Mouse (Mus musculus): Measurements from ENCODE around the gene Gen1.
A peak's percentile ranks its signal among the peaks of the same experiment; 100 is the strongest.

Gen1 gene

DNA sequence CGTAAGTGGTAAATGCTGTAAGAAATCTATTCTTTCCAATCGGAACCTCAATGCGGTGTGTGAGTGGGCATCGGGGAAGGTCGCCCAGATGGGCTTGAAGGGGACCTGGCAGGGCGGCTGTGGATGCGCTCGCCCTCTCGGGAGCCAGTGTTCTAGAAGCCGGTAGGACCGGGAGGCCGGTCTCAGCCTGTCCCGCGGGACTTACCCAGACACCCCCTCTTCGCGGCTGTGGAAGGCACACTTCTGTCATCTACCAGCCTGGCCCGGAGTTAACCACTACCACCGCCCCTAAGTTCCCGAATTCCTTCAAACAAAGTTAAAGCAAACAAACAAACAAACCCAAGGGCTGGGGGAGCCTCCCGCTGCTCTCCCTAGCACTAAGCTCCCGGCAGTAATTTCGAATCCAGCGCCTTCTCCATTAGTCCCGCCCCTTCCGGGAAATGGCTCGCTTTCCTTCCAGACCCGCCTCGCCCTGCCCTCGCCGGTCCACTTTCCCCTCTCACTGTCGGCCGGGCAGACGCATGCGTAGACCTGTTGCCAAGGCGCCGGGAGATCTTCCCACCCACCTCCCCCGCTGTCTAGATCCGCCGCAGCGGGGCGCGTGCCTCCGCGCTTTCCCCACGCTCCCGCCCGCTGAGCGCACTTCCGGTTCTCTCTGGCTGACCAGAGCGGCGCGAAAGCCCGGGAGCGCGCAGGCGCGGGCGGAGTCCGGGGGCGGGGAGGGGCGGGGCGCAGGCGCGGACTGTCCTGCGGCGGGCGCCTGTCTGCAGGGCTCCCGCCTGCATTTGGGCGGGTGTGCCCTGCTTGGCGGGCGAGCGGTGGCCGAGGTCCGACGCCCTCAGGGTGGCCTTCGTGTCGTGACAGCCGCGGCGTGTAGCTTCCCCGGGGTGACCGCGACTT, at the start of gene Gen1, which contains the start of gene Smc6:
Gen1 (minus strand) TSS at position 420 of the 900 bp plus-strand sequence.
Smc6 (plus strand) TSS at position 505 of the 900 bp plus-strand sequence.
- peak; percentile 99 for DNase-seq (ENCODE audit: low read depth)

DNA sequence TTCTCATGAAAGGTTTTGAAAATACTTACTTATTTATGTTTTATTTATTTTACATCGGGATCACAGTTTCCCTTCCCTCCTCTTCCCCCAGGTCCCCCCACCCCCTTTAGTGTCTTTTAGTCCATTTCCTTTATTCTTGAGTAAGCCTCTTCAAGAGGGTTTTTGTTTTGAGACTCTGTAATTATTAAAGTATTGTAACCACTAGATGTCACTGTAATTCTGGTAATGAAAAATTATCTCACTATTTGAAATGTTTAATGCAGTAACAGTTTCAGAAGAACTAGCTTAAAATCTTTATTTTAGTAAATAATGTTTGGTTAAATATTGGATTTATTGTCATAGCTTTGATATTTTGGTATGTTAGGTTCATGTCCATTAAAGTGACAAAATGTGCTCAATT, 48.2 kb upstream of the Gen1 start:
- DNase-seq (ENCODE audit: low read depth): peak; percentile 33

DNA sequence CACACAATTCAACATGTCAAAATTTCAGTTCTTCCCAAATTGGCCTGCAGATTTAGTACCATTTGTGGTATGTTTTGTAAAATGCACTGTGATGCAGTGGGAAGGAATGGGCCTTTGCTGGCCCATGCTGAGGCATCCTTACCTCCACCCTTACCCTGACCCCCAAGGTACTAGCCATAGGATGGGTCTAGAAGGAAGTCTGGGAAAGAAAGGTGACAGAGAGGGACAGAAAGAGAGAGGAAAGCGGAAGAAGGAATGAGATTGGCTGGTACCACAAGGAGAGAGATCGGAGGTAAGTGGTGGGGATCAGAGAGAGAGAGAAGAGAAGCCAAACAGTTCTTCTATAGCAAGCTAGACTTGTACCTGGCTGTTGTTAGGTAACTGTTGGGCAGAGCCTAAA, 45.5 kb upstream of the Gen1 start:
- no peak for DNase-seq (ENCODE audit: low read depth)

DNA sequence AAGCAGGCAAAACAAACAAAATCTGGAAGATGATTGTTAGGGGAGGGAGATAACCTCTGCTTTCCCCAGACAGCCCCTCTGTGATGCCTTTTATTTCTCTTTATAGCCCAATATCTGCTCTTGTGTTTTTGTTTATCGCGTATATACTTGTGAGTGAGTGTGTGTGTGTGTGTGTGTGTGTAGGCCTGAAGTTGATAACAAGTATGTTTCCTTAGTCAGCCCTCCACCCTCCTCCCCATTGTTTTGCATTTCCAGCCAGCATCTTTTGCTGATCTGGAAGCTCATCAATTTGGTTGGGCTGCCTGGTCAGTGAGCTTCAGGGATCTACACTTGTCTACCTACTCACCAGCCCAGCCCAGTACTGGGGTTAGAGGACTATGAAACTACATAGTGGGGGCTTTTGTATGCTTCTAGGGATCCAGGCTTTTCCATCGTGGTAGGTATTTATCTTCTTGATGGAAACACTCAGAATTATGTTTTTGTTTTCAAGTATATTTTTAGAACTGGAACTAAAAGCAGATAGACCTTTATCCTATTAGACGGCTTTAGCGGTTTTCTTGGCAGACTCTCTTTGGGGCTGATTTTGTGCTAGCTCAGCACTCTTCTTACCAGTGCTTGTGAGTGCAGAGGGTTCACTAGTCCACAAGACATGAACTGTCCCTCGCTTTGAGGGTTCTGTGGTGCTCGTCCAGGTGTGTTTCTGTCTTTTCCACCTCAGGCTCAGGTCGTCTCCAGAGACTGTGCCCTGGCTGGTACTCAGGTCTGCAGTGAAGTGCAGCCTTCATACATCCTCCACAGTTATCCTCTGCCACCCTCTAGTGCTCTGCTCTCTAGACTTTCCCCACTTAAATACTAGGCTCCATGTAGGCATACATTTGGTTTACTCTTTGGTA, 41.4 kb upstream of the Gen1 start:
- DNase-seq (ENCODE audit: low read depth): no peak

DNA sequence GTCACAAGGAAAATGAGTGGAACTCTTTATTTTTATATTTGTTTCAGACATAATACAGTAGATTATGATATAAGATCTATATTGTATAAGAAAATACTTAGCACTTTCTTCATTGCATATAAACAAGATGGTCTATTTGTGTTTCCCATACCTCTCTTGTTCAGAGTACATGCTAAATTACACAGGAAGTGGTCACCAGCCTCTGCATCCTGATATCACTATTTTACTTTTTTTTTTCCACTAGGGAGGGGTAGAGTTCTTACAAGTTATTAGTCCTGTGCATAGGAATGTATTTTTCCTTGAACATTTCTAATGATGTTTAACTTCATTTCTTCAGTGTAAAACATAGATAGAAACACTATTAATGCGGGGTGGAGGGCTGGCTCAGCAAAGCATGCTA, 35.3 kb upstream of the Gen1 start:
- DNase-seq (ENCODE audit: low read depth): no peak

DNA sequence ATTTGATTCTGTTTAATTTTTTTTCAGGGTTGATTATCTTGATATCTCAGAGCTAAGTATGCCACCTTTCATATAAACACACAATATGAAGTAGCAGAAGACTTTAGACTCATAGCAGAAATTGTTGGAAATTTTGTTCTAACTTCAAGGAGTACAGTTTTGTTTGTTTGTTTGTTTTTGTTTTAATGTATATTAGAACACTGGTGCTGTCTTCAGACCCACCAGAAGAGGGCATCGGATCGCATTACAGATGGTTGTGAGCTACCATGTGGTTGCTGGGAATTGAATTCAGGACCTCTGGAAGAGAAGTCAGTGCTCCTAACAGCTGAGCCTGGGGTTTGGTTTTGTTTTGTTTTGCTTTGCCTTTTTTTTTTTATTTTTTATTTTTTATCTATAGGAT, 20.8 kb upstream of the Gen1 start:
- DNase-seq (ENCODE audit: low read depth): no peak

DNA sequence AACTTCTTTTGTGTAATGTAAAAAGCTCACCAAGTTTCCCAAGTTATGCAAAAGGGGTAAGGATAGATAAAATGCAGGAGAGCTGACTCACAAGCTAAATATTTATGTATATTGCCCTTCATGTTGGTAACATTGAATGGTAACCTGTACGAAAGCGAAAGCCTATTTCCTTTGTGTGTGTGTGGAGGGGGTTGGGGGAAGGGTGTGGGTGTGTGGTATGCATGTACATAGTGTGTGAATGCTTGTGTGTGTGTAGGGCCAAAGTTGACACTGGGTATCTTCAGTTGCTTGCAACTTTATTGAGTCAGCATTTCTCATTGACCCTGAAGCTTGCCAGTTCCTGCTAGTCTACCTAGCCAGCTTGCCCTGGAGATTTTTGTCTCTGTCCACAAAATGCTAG, 16.0 kb upstream of the Gen1 start:
- DNase-seq (ENCODE audit: low read depth): no peak

DNA sequence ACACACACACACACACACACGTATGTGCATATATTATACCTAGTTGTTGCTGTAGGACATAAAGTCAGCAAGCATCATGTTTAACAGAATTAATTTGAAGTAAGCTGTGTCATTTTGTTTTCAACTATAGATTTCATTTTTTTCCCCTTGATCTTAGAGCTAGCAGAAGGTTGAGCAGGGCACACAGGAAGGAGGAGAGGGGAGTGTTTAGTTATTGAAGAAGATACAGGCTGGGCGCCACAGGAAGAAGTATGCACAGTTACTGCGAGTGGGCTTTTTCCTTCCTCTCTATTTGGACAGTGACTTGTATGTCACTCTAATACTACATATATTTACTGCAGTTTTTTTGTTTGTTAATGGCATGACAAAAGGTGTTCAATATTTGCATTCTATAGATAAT, 14.3 kb upstream of the Gen1 start:
- no peak for DNase-seq (ENCODE audit: low read depth)

DNA sequence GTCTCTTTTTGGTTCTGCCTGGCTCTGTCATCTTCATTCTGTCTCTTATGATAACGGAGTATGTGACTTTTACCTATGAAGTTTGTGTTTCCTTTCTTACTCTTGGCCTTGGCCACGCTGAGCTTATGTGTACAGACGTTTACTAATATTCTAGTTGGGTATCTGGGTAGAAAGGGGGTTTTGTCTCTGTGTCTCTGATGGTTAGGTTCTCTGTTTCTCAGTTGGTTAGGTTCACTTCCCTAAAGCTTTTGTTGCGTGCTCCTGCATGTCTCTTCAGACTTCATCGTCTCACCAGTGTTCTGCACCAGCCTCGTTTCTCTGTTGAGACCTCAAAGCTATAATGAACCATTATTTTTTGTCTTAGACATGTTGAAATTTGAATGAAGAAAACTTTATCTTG, 11.6 kb upstream of the Gen1 start:
- DNase-seq (ENCODE audit: low read depth): no peak

DNA sequence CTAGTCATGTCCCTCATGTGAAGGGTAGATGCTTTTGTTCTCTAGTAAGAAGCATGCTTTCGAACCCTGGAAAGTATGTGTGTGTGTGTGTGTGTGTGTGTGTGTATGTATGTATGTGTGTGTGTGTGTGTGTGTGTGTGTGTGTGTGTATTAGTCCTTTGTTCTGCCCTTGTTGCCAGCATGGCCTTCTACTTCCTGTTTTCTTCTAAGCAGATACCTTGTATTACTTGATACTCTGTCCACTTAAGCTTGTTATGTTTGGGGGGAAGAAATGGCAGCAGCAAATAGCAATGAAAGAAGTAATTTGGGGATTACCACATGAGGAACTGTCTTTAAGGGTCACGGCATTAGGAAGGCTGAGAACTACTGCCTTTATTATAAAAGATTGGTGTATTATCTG, 11.0 kb upstream of the Gen1 start:
- DNase-seq (ENCODE audit: low read depth): no peak

DNA sequence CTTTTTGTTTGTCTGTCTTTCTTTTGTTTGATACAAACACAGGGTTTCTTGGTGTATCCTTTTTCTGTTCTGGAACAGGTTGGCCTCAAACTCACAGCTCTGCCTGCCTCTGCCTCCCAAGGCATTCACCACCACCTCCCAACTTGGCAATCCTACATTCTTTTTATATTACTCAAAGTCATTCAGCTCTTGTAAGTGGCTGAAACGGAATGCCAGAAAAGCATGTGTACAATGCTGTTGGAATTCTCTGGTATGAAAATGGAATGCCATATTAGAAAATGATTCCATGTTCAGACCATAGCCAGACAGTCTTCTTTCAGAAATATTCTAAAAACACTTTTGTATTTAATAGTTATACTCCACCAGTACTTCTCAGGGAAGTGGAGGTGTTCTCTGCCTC, 7.6 kb upstream of the Gen1 start:
- DNase-seq (ENCODE audit: low read depth): peak; percentile 16

DNA sequence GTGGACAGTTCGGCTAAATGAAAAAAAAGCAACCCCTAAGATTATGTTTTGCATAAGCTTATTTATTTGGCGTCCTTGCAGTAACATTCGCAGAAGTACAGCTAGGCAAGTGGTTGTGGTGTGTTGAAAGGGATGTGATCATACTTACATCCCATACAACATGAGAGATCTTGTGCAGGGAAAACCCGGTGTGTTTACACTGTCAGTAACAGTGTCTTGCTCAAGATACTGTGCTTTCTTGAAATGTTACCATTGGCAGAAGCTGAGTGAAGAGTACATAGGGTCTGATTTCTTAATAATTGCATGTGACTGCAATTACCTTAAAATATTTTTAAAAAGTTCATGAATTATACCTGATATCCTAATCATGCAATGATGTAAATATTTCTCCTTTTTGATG, 7.0 kb upstream of the Gen1 start:
- DNase-seq (ENCODE audit: low read depth): no peak

DNA sequence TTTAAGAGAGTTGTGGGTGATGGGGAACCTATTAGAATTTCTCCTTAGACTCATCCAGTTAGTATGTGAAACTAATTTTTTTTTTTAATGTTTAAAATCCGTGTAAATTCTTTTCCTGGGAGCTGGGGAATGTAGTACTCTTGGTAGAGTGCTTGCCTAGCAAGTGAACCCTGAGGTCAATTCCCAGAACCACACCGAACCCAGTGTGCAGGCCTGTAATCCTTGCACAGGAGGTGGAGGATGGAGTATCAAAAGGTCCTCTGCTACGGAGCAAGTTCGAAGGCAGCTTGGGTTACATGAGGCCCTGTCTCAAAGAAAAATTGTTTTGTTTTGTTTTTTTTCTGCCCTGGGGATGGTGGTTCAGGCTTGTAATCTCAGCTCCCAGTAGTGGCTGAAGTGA, 1.4 kb upstream of the Gen1 start:
- peak; percentile 20 for DNase-seq (ENCODE audit: low read depth)

DNA sequence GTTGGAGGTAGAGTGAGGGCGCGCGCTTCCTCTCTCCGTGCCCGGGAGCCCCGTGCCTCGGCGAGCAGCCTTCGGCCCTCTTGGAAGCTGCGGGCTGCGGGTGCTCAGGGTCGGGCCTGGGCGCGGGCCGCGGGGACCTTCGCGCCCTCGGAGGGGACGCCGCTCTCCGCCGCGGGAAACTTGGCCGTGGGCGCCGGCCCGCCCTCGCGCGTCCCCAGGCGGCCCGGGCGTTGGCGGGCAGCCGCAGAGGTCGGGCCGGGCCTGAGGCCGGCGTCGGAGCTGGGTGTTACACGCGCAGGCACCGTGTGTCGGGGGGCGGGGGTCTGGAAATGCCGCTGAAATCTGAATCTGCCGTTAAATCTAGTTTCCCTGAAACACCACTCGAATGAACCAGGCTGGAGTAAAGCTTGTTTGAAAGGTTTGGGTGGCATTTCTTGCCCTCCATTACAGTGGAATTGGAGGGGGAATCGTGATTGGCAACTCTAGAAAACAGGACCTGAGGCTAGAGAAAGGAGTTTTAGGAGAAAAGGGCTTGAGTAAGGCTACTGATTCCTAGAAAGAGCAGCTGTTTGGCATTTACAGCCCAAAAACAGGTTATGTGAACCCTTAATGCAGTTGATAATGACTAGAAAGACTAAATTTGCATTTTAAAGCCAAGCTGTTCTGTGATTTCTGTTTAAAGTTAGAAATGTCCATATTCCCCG, 833 bp upstream of the Gen1 start:
- DNase-seq (ENCODE audit: low read depth): peak; percentile 66

DNA sequence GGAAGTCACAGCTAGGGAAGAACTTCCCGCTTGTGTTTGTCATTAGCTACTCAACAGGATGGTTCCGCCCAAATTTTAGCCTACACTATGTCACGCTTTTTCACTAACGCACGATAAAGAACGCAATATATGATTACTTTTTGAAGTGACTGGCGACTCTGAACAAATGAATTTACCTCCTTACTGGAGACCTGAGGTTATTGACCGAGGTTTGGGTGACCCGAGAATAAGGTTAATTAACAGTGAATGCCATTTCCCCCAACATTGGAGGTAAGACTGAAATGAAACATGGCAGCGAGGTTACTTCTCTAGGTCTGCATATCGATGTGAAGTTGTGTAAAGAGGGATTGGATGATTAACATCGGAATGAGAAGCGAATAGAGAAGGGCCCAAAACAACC, 706 bp downstream of the Gen1 start:
- no peak for DNase-seq (ENCODE audit: low read depth)

DNA sequence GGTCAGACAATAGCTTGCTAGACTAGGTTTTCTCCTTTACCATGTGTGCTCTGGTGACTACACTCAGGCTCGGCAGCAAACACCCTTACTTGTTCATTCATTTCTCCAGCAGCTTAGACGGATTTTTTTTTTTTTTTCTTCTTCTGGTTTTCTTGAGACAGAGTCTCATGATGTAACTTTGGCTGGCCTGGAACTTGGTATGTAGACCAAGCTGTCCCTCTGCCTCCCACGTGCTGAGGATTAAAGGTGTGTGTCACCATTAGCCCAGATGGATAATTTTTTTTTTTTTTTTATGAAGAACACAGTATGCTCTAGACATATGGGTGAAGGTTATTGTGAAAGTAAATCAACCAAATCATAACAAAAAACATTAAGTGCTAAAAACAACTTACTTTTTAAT, 15.3 kb downstream of the Gen1 start:
- no peak for DNase-seq (ENCODE audit: low read depth)

DNA sequence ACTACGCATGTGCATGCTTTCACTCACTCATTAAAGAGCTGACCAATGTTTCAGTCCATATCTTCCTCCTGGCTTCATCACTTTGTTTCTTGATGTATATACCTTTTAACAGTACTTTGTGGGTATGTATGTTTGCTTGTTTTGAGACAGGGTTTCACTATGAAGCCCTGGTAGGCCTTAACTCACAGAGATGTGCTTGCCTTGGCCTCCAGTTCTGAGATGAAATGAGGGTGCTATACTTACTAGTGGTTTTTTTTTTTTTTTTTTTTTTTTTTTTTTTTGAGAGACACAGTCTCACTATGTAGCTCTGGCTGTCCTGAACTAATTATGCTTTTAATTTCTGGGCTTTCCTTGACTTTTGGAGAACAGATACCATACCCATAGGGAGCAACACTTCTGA, 18.1 kb downstream of the Gen1 start:
- DNase-seq (ENCODE audit: low read depth): no peak

DNA sequence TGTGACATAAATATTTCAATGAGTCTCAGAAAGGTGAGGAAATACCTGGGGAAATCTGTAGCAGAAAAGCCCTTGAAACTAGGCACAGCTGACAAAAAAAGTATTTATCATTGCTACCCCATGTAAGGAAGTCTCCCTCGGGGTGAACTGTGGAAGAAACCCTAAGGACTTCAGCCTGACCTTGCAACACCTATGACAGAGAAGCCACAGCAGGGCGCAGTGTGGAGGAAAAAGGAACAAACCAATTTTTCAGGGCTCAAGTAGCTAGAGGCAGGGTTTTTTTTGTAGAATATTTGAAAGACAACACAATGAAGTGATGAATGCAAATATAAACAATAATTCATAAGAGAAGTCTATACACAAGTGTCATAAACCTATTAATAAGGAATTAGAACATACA, 29.6 kb downstream of the Gen1 start:
- DNase-seq (ENCODE audit: low read depth): no peak

DNA sequence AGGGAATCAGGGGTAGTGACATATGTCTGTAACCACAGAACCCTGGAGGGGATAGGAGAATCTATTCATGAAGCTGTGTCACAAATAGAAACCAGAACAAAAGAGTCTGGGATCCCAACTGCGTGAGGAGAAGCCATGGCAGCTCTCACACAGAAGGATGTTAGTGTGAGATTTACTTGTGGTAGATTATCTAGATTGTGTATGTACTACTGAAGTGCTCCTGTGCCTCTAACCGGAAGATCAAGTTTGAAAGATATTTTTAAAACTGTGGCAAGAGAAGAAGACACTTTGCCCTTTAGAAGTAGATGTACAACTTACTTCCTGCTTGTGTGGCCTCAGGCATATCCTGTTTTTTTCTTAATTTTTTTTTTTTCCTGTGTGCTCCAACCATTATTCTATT, 35.3 kb downstream of the Gen1 start:
- no peak for DNase-seq (ENCODE audit: low read depth)

DNA sequence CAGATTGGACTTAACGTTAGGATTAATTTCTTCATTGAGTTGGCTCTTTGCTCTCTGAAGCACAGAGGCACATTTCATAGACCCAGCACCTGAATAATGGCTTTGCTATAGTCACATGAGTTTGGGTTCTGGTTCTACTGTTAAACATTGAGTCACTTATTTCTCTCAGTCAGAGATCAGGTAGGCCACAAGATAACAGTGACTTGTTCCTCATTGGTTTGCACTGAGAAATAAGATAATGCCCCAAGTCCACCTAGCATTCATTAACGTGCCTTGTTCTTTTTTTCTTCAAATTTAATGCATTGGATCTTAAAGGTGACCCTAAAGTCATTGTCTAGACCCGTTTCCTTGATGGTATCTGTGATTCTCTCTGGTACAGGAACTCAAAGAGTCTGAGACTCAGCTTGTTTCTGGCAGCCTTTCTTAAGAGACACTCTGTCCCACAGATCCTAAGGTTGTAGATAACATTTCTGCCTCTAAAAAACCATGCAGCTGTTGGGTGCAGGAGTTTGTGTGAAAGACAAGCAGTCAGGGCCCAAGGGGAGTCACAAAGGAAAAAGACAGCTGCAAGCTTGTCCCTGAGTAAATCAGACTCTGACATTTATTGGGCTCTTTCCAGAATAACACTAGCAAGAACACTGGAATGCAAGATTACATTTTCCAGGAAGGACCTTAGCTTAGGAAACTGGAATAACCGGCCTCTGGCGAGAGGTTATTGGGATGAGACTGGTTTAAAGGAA, 38.9 kb downstream of the Gen1 start:
- no peak for DNase-seq (ENCODE audit: low read depth)

DNA sequence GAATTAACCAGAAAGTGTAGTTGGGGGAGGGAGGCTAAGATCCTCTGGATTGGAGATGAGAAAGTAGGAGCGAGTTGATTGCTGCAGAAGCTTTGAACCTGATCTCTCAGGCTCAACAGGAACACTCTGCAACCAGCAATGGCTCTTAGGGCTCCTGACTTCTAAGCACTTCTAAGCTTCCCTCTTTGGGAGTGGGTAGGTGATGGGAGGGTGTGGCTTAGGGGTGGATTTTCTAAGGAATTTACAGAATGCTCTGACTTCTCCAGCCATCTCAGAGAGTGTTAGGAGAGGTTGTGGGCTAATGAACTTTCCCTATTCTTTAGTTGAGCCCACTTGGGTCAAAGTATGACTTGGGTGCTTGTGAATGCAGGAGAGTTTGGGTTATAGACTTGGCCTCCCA, 39.5 kb downstream of the Gen1 start:
- DNase-seq (ENCODE audit: low read depth): no peak

DNA sequence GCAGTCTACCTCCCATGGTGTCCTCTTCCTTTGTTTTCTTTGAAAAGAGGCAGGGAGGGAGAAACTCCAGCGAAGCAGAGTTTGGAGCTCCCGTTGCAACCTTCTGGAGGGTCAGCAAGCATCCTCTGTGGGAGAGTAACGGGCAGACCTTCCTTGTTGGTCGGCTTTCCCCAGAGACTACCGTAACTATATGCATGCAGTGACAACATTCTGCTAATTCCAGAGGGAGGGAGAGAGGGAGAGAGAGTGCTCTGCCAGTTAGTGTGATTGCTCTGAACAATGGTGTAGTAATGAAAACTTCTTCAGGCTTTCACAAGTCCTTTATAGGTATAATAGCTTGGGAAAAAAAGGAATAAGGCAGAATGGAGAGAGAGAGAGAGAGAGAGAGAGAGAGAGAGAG, 40.9 kb downstream of the Gen1 start:
- DNase-seq (ENCODE audit: low read depth): no peak

All from NIH3T3 (cell line).